In genomic region chr7:19068707-19069106, GRCm38 (mm10) we compare ENCODE assay signal across 9 mouse cellular contexts. TPM values are rescaled to one million over a fixed set of nuclear protein-coding genes. Genes with fewer than 3 reads are reported as not detected.
DNase-seq lines count a peak whose midpoint lies in the region; ATAC-seq and TF ChIP-seq lines count a peak whose summit lies in the region.
"Had no signal": no experiment of that assay in that cellular context is flagged by ENCODE, and none has a peak within 500 bp of the region (broad histone marks: within the 10 kb centered on the region; RNA-seq: fewer than 3 reads in every experiment).

No protein-coding gene starts in this region.

- no peaks in the 10 kb centered on the region for H3K36me3 ChIP-seq in hindbrain, embryonic 11.5 days (ENCODE audit: control insufficient read depth, insufficient read depth, low read length)
- no peaks in the 10 kb centered on the region for H3K36me3 ChIP-seq in hindbrain, embryonic 12.5 days
- H3K36me3 ChIP-seq in G1E (replicated peaks): no peaks in the 10 kb centered on the region
- no peaks in the 10 kb centered on the region for H3K36me3 ChIP-seq in neural tube, embryonic 11.5 days (ENCODE audit: control insufficient read depth, insufficient read depth, low read length)

- no peak overlapping the region for H3K9ac ChIP-seq in hindbrain, embryonic 11.5 days (ENCODE audit: low read depth, low read length)
- no peak overlapping the region for H3K9ac ChIP-seq in hindbrain, embryonic 12.5 days
- no peak overlapping the region for H3K9ac ChIP-seq in neural tube, embryonic 11.5 days (ENCODE audit: low read length)

- DNase-seq in hindbrain, embryonic 11.5 days (ENCODE audit: low spot score): peak; percentile 88
- DNase-seq in A20 (ENCODE audit: low read depth, low spot score) (peak; percentile 84), G1E (ENCODE audit: low spot score) (no peak)
- DNase-seq in cerebellum, postnatal 25 days: peak; percentile 74 to 83
- DNase-seq in kidney, postnatal 36 days: peak; percentile 64 to 89
- peak; percentile 77 for DNase-seq in neural tube, embryonic 11.5 days (ENCODE audit: low spot score)

- H3K4me1 ChIP-seq in hindbrain, embryonic 11.5 days (replicated peaks; ENCODE audit: control insufficient read depth, insufficient read depth, low read length): no peaks in the 10 kb centered on the region
- H3K4me1 ChIP-seq in hindbrain, embryonic 12.5 days: no peaks in the 10 kb centered on the region
- H3K4me1 ChIP-seq in G1E (ENCODE audit: insufficient read depth, low read depth, low read length): peaks cover 6% of the 10 kb centered on the region
- no peaks in the 10 kb centered on the region for H3K4me1 ChIP-seq in neural tube, embryonic 11.5 days (ENCODE audit: control insufficient read depth, insufficient read depth, low read length)

- H3K27me3 ChIP-seq in hindbrain, embryonic 11.5 days (ENCODE audit: control insufficient read depth, insufficient read depth, low read length): peaks cover 25% of the 10 kb centered on the region
- peaks cover 40% of the 10 kb centered on the region for H3K27me3 ChIP-seq in hindbrain, embryonic 12.5 days
- H3K27me3 ChIP-seq in G1E (ENCODE audit: insufficient read depth, low read length): peaks cover 31% of the 10 kb centered on the region
- H3K27me3 ChIP-seq in neural tube, embryonic 11.5 days (ENCODE audit: control insufficient read depth, insufficient read depth, low read length): peaks cover 25% of the 10 kb centered on the region

- WGBS in hindbrain, embryonic 11.5 days: 6% methylated on average over 2 of the region's 2 CpGs
- 11% methylated on average over 2 of the region's 2 CpGs for WGBS in hindbrain, embryonic 12.5 days
- WGBS in neural tube, embryonic 11.5 days: 8% methylated on average over 2 of the region's 2 CpGs

- H3K9me3 ChIP-seq in hindbrain, embryonic 11.5 days (ENCODE audit: control insufficient read depth, low read length): no peaks in the 10 kb centered on the region
- 0 out of 2 replicates have a peak, but pooled peaks cover 8% of the 10 kb centered on the region for H3K9me3 ChIP-seq in hindbrain, embryonic 12.5 days (replicated peaks)
- H3K9me3 ChIP-seq in G1E (replicated peaks): no peaks in the 10 kb centered on the region
- no peaks in the 10 kb centered on the region; the same call in 1 of the 2 replicates for H3K9me3 ChIP-seq in neural tube, embryonic 11.5 days (ENCODE audit: control insufficient read depth, low read length)

- no peak overlapping the region for H3K4me3 ChIP-seq in hindbrain, embryonic 11.5 days (ENCODE audit: low read depth, low read length)
- no peak overlapping the region for H3K4me3 ChIP-seq in hindbrain, embryonic 12.5 days
- H3K4me3 ChIP-seq in G1E (ENCODE audit: low read depth, low read length): no peak overlapping the region
- H3K4me3 ChIP-seq in neural tube, embryonic 11.5 days (ENCODE audit: low read depth, low read length): no peak overlapping the region

- no peak overlapping the region for H3K27ac ChIP-seq in hindbrain, embryonic 11.5 days (ENCODE audit: low read depth, low read length)
- H3K27ac ChIP-seq in hindbrain, embryonic 12.5 days: no peak overlapping the region
- H3K27ac ChIP-seq in neural tube, embryonic 11.5 days (ENCODE audit: low read depth, low read length): no peak overlapping the region

- no peak for ATAC-seq in hindbrain, embryonic 11.5 days (ENCODE audit: low FRiP score)
- ATAC-seq in hindbrain, embryonic 12.5 days (ENCODE audit: low FRiP score): no peak
- no peak for ATAC-seq in G1E (ENCODE audit: extremely low read depth, insufficient number of reproducible peaks, low FRiP score, poor library complexity, severe bottlenecking)
- ATAC-seq in neural tube, embryonic 11.5 days (ENCODE audit: insufficient read depth, low FRiP score, low TSS enrichment): no peak
- ATAC-seq in erythroid progenitor cell, adult 5-6 weeks (replicated peaks; ENCODE audit: low FRiP score, poor library complexity, severe bottlenecking): no peak

- no peak overlapping the region for H3K4me2 ChIP-seq in hindbrain, embryonic 11.5 days (replicated peaks; ENCODE audit: low read depth, low read length)
- no peak overlapping the region for H3K4me2 ChIP-seq in hindbrain, embryonic 12.5 days (replicated peaks)
- no peak overlapping the region for H3K4me2 ChIP-seq in neural tube, embryonic 11.5 days (ENCODE audit: low read depth)

- TF ChIP-seq CTCF in G1E (IDR thresholded peaks at IDR 0.05; ENCODE audit: low read depth, low read length): peak; percentile 49; the same call in 1 of the 2 replicates

RNA-seq across cellular contexts. Expression of gene Dmwd, which starts 7.3 kb away (rescaled TPM):
- 18.3 and 20.2 TPM in 2 replicates for polyA plus RNA-seq in hindbrain, embryonic 11.5 days (2014; fragmentation: Nextera tagmentation; extraction: Ambion mirVana)
- 20.1 and 23.6 TPM in 2 replicates for polyA plus RNA-seq in hindbrain, embryonic 12.5 days (2016; fragmentation: Nextera tagmentation; extraction: Ambion mirVana)
- 36.2 and 50.6 TPM in 2 replicates for total RNA-seq in G1E (2014; fragmentation: Nextera tagmentation)
- 22.4 and 23.6 TPM in 2 replicates for total RNA-seq in G1E (2017)
- 141 and 150 TPM in 2 replicates for polyA plus RNA-seq in G1E (2012)
- 29.7 and 31.7 TPM in 2 replicates for polyA plus RNA-seq in neural tube, embryonic 11.5 days (2014; fragmentation: Nextera tagmentation; extraction: Ambion mirVana)
- total RNA-seq in erythroid progenitor cell, adult 5-6 weeks (2015; ENCODE audit: low replicate concordance): 17.7 and 33.1 TPM in 2 replicates
- total RNA-seq in erythroid progenitor cell, adult 5-6 weeks (2017; ENCODE audit: low replicate concordance): 13.1 and 19.4 TPM in 2 replicates

RNA-seq across cellular contexts. Expression of gene Rsph6a, which starts 14.2 kb away (rescaled TPM):
- not detected in 2 replicates for polyA plus RNA-seq in hindbrain, embryonic 11.5 days (2014; fragmentation: Nextera tagmentation; extraction: Ambion mirVana)
- not detected in 2 replicates for polyA plus RNA-seq in hindbrain, embryonic 12.5 days (2016; fragmentation: Nextera tagmentation; extraction: Ambion mirVana)
- not detected in 2 replicates for total RNA-seq in G1E (2014; fragmentation: Nextera tagmentation)
- 0.33 and 0.76 TPM in 2 replicates for total RNA-seq in G1E (2017)
- polyA plus RNA-seq in G1E (2012): 0.16 and 0.23 TPM in 2 replicates
- polyA plus RNA-seq in neural tube, embryonic 11.5 days (2014; fragmentation: Nextera tagmentation; extraction: Ambion mirVana): not detected in 2 replicates
- total RNA-seq in erythroid progenitor cell, adult 5-6 weeks (2015; ENCODE audit: low replicate concordance): not detected in 2 replicates
- not detected in 2 replicates for total RNA-seq in erythroid progenitor cell, adult 5-6 weeks (2017; ENCODE audit: low replicate concordance)
- polyA plus RNA-seq: lung, embryonic 16.5 days had no signal

RNA-seq across cellular contexts. Expression of gene Dmpk, which starts 14.9 kb away (rescaled TPM):
- 10.3 and 12.2 TPM in 2 replicates for polyA plus RNA-seq in hindbrain, embryonic 11.5 days (2014; fragmentation: Nextera tagmentation; extraction: Ambion mirVana)
- 13.4 and 14.6 TPM in 2 replicates for polyA plus RNA-seq in hindbrain, embryonic 12.5 days (2016; fragmentation: Nextera tagmentation; extraction: Ambion mirVana)
- 17.1 and 27.5 TPM in 2 replicates for total RNA-seq in G1E (2014; fragmentation: Nextera tagmentation)
- 7.3 and 8.0 TPM in 2 replicates for total RNA-seq in G1E (2017)
- polyA plus RNA-seq in G1E (2012): 78.7 and 82.1 TPM in 2 replicates
- polyA plus RNA-seq in neural tube, embryonic 11.5 days (2014; fragmentation: Nextera tagmentation; extraction: Ambion mirVana): 9.4 and 10.2 TPM in 2 replicates
- total RNA-seq in erythroid progenitor cell, adult 5-6 weeks (2015; ENCODE audit: low replicate concordance): 15.9 and 18.4 TPM in 2 replicates
- 4.2 and 5.0 TPM in 2 replicates for total RNA-seq in erythroid progenitor cell, adult 5-6 weeks (2017; ENCODE audit: low replicate concordance)

RNA-seq across cellular contexts. Expression of gene Six5, which starts 25.7 kb away (rescaled TPM):
- 6.2 and 7.2 TPM in 2 replicates for polyA plus RNA-seq in hindbrain, embryonic 11.5 days (2014; fragmentation: Nextera tagmentation; extraction: Ambion mirVana)
- polyA plus RNA-seq in hindbrain, embryonic 12.5 days (2016; fragmentation: Nextera tagmentation; extraction: Ambion mirVana): 9.1 and 9.7 TPM in 2 replicates
- total RNA-seq in G1E (2014; fragmentation: Nextera tagmentation): 1.8 and 3.8 TPM in 2 replicates
- total RNA-seq in G1E (2017): 2.6 and 3.6 TPM in 2 replicates
- 9.2 and 9.9 TPM in 2 replicates for polyA plus RNA-seq in G1E (2012)
- 6.3 and 7.4 TPM in 2 replicates for polyA plus RNA-seq in neural tube, embryonic 11.5 days (2014; fragmentation: Nextera tagmentation; extraction: Ambion mirVana)
- not detected in 2 replicates for total RNA-seq in erythroid progenitor cell, adult 5-6 weeks (2015; ENCODE audit: low replicate concordance)
- total RNA-seq in erythroid progenitor cell, adult 5-6 weeks (2017; ENCODE audit: low replicate concordance): 0.13 TPM in 1 of 2 replicates, not detected in the other

RNA-seq across cellular contexts. Expression of gene Sympk, which starts 44.5 kb away (rescaled TPM):
- 29.4 and 30.5 TPM in 2 replicates for polyA plus RNA-seq in hindbrain, embryonic 11.5 days (2014; fragmentation: Nextera tagmentation; extraction: Ambion mirVana)
- polyA plus RNA-seq in hindbrain, embryonic 12.5 days (2016; fragmentation: Nextera tagmentation; extraction: Ambion mirVana): 47.0 and 50.8 TPM in 2 replicates
- total RNA-seq in G1E (2014; fragmentation: Nextera tagmentation) (119 and 149 TPM in 2 replicates), G1E (2017) (47.6 and 48.1 TPM in 2 replicates)
- polyA plus RNA-seq in G1E (2012): 257 and 260 TPM in 2 replicates
- 30.5 and 35.6 TPM in 2 replicates for polyA plus RNA-seq in neural tube, embryonic 11.5 days (2014; fragmentation: Nextera tagmentation; extraction: Ambion mirVana)
- 42.8 and 51.5 TPM in 2 replicates for total RNA-seq in erythroid progenitor cell, adult 5-6 weeks (2015; ENCODE audit: low replicate concordance)
- total RNA-seq in erythroid progenitor cell, adult 5-6 weeks (2017; ENCODE audit: low replicate concordance): 37.7 and 52.8 TPM in 2 replicates
